9 mouse cellular contexts compared by ENCODE assay signal in the genomic region with DNA sequence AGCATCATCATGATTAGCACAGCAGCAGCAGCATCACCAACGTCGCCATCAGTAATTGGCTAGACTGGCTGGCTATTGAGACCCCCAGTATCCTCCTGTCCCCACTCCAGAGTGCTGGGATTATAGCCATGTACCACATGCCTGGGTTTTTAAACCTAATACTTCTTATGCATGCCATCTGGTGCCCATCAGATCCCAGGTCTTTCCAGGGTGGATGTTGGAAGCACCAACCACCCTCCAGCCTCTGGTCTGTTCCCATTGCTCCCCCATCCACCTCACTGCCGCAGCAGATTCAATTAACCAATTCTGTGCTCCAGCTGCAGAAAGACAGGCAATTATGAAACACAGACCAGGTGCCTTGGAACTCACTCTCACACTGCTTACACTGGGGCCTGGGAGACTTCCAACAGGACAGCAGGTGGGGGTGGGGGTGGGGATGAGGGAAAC. TPM values are rescaled to one million over a fixed set of nuclear protein-coding genes. Genes with fewer than 3 reads are reported as not detected.
DNase-seq lines count a peak whose midpoint lies in the region; ATAC-seq and TF ChIP-seq lines count a peak whose summit lies in the region.
"Had no signal": no experiment of that assay in that cellular context is flagged by ENCODE, and none has a peak within 500 bp of the region (broad histone marks: within the 10 kb centered on the region; RNA-seq: fewer than 3 reads in every experiment).

No protein-coding gene starts in this region.

- no peaks in the 10 kb centered on the region for H3K9me3 ChIP-seq in embryonic facial prominence, embryonic 14.5 days (ENCODE audit: control insufficient read depth, low read length)
- no peaks in the 10 kb centered on the region for H3K9me3 ChIP-seq in limb, embryonic 10.5 days (replicated peaks)

- H3K4me2 ChIP-seq in embryonic facial prominence, embryonic 14.5 days (ENCODE audit: low read depth, low read length): no peak overlapping the region

- H3K27me3 ChIP-seq in embryonic facial prominence, embryonic 14.5 days (replicated peaks; ENCODE audit: control insufficient read depth, insufficient read depth, low read length): no peaks in the 10 kb centered on the region
- H3K27me3 ChIP-seq in limb, embryonic 10.5 days (ENCODE audit: low read depth, poor library complexity, severe bottlenecking): no peaks in the 10 kb centered on the region

- H3K27ac ChIP-seq in embryonic facial prominence, embryonic 14.5 days (replicated peaks; ENCODE audit: low read depth, low read length): no peak overlapping the region
- peak overlapping the region; percentile 82 for H3K27ac ChIP-seq in limb, embryonic 10.5 days
- no peak overlapping the region for H3K27ac ChIP-seq in left cerebral cortex, adult 2 months

- H3K4me3 ChIP-seq in embryonic facial prominence, embryonic 14.5 days (ENCODE audit: low read depth, low read length): no peak overlapping the region
- H3K4me3 ChIP-seq in limb, embryonic 10.5 days: no peak overlapping the region
- no peak overlapping the region for H3K4me3 ChIP-seq in left cerebral cortex, adult 2 months

- H3K36me3 ChIP-seq in embryonic facial prominence, embryonic 14.5 days (ENCODE audit: control insufficient read depth, insufficient read depth, low read length): no peaks in the 10 kb centered on the region
- H3K36me3 ChIP-seq in limb, embryonic 10.5 days: no peaks in the 10 kb centered on the region

- peak; percentile 2 for DNase-seq in cerebellum, adult 11-12 months
- DNase-seq in cerebellum, adult 8-10 months: no peak
- peak; percentile 6 for DNase-seq in adrenal gland, postnatal 10 days
- DNase-seq in embryonic facial prominence, embryonic 14.5 days (ENCODE audit: low spot score): peak; percentile 60
- peak; percentile 49 for DNase-seq in limb, embryonic 10.5 days (ENCODE audit: low spot score)
- DNase-seq in natural killer cell, adult 2 months (ENCODE audit: low spot score in 2 of 2): no peak
- DNase-seq in left cerebral cortex, adult 2 months (ENCODE audit: extremely low spot score in 1 of 2, low spot score in 2 of 2): no peak
- DNase-seq: kidney, adult 18-20 months had no signal

- intact Hi-C loops in left cerebral cortex, adult 2 months (cut with DNase I): no loop called here

- 0 out of 2 replicates have a peak, but pooled peaks cover 8% of the 10 kb centered on the region for H3K4me1 ChIP-seq in embryonic facial prominence, embryonic 14.5 days (ENCODE audit: control insufficient read depth, insufficient read depth, low read length)
- H3K4me1 ChIP-seq in limb, embryonic 10.5 days: peaks cover 46% of the 10 kb centered on the region

- WGBS in embryonic facial prominence, embryonic 14.5 days: 32% methylated on average over 3 of the region's 3 CpGs
- 58% methylated on average over 3 of the region's 3 CpGs for WGBS in limb, embryonic 10.5 days

- TF ChIP-seq CTCF in left cerebral cortex, adult 2 months (IDR thresholded peaks at IDR 0.05): no peak

- ATAC-seq in embryonic facial prominence, embryonic 14.5 days (ENCODE audit: low read depth): peak; percentile 80
- ATAC-seq in inflammation-experienced regulatory T-cells, adult 6 months: no peak

- no peak overlapping the region for H3K9ac ChIP-seq in embryonic facial prominence, embryonic 14.5 days (ENCODE audit: low read depth, low read length)

RNA-seq across cellular contexts. Expression of gene Syt17, which starts 45.4 kb away (rescaled TPM):
- 10 to 100 TPM in 1 of 2 experiments, 1 to 10 TPM in 1; 9.0 to 11.4 TPM for total RNA-seq in adrenal gland, postnatal 10 days (2021)
- 2.9 and 3.1 TPM in 2 replicates for polyA plus RNA-seq in embryonic facial prominence, embryonic 14.5 days (2014; fragmentation: Nextera tagmentation; extraction: Ambion mirVana)
- polyA plus RNA-seq in limb, embryonic 10.5 days (2016; fragmentation: Nextera tagmentation; extraction: Ambion mirVana): 1.2 and 1.3 TPM in 2 replicates
- under 1 TPM in 1 of 3 experiments, not detected in 2; 0.21 TPM for polyA plus RNA-seq in inflammation-experienced regulatory T-cells, adult 6 months (2017; shearing (Covaris generic))
- 10 to 100 TPM; 59.2 to 63.5 TPM for total RNA-seq in left cerebral cortex, adult 2 months (2021)

Comparison
In these comparisons a context has a peak if more than half of its experiments do, and no peak if none do; other contexts are left out.
1. DNase-seq: peak in cerebellum, adult 11-12 months (single experiment), adrenal gland, postnatal 10 days (single experiment), embryonic facial prominence, embryonic 14.5 days (single experiment) and limb, embryonic 10.5 days (single experiment); none in cerebellum, adult 8-10 months (single experiment), natural killer cell, adult 2 months (0 of 2) and left cerebral cortex, adult 2 months (0 of 2).